Mouse (Mus musculus): ENCODE results near the gene Copz1. TPM values are rescaled to one million over a fixed set of nuclear protein-coding genes. Genes with fewer than 3 reads are reported as not detected.

Gene Copz1
- total RNA-seq, 2 experiments from 2014 or later, result 93.5 to 97.5 TPM

DNA sequence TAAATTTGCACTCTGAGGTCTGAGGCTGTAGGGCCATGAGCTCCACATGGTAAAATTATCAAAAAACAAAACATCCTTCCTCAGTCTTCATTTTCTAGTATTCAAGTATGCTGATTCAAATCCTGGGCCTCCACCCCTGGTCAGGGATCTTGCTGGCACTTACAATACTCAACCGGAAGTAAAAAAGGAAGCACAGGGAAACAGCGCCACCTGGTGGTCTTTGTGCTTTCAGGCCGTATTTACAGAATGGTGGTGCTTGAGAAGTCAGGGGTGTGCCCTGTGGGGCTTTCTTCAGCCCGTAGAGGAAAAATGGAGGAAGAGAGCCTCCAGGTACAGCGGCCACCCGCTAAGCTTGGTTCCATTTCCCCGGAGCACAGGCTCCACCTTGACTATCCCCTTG lies 34.6 kb downstream of the Copz1 start:
- DNase-seq (ENCODE audit: low spot score in 2 of 2), result peak; percentile 92 to 96

DNA sequence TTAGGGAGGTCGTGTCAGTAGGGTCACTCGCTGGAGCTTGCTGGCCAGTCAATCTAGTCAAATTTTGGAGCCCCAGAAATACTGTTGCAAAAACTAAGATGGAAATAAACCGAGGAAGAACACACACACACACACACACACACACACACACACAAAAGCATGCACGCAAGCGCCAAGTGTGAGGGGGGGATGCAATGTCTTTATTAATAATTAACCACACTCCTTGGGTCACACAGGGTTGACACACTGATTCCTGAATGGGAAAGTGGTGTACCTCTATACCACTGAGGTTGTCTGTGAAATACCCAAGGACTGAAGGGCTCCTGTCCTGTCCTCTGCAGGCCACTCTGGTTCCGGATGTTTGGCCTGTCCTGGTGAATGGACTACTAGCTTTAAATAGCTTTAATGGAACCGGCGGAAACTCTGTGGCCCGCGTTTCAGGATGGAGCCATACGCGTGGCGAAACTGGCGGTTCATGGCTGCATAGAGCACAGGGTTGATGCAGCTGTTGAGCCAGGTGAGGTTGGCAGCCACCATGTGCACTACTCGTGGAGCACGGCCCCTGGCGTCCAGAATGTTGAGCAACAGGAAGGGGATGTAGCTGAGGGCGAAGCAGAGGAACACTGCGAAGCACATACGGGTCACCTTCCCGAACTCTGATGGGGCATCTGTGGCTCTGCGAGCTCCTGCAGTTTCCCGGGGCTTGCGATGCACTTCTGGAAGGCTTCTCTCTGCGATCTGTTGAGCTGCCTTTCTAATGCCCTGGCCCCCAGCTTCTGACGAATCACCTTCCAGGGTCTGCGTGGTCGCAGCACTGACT lies 35.8 kb downstream of the Copz1 start:
- DNase-seq (ENCODE audit: low spot score in 2 of 2), result no peak

DNA sequence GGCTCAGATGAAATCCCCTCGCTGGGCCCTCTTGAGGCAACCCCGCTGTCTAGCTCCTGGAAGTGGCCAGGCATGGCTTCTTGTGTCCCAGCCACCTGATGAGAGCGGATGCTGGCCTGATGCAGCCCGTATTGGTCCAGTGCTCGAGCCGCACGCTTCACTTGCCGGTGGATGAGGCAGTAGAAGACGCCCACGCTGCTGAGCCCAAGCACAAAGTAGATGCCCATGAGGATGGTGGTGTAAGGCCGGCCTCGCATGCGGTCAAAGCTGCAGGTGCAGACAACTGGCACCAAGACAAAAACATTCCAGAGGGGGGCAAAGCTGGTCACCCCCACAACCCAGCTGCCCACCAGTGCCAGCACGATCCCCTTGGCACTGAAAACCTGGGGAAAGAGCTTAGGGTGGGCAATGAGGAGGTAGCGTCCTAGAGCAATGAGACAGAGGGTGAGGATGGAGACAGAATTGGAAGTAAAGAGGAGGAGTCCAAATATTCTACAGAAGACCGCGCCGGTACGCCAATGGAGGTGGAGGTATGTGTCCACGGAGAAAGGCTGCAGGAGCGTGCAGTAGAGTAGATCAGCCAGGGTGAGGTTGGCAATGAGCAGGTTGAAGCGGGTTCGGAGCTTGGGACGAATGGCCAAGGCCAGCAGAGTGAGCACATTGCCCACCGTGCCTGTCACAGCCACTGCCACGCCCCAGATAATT lies 36.5 kb downstream of the Copz1 start:
- no peak for DNase-seq (ENCODE audit: low spot score in 2 of 2)

DNA sequence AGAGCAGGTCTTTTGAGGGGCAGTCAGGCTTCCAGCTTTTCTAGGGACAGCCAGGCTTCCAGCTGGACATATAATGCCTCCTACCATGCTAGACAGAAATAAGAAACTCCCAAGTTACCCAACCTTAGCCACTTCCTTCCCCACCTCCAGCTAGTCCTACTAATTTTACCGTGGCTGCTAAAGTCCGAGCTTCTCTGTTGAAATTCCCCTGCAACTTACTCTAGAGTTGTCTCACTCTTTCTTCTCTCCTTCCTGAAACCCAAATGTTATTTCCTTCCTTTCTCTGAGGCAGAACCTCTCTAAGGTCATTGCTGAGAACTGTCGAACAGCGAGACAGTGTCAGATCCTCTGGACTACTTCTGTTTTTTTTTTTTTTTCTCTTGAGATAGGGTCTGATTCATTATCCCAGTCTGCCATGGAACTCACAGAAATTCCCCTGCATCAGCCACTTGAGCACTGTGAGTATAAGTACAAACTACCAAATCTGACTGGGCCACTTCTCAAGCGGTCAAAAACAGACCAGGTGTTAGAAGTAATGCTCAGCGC lies 37.9 kb downstream of the Copz1 start, which contains the start of gene Gpr84:
Gene Gpr84 (minus strand): TSS at position 248 of the 546 bp plus-strand sequence.
- DNase-seq (ENCODE audit: low spot score in 2 of 2), result no peak

DNA sequence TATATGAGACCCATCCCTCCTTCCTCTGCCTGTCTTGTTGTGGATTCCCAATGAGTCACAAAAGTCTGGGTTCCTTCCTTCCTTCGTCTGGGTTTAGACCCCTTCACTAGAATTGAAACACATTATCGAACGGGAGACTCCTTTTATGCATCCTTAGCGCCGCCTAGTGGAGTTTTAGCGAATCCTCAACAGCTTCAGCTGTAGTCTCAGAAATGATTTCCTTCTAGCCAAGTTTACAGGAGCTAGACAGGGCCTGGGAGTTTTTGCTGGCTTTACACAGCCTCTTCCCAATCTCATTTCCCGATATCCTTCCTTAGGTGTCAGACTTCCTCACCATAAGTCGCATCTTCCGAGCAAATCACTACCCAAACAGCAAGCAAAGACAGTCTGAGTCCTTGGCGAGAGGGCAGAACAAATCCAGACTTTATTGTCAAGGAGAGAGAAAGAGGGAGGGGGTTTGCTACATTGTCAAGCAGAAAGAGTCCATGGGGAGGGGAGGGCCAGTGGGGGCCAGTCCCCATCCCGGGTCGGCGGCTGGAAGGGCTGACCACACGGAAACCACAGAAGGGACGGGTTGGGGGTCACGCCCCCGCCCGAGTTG lies 41.1 kb downstream of the Copz1 start:
- DNase-seq (ENCODE audit: low spot score in 2 of 2), result peak in 1 of 2 experiments; percentile 61

DNA sequence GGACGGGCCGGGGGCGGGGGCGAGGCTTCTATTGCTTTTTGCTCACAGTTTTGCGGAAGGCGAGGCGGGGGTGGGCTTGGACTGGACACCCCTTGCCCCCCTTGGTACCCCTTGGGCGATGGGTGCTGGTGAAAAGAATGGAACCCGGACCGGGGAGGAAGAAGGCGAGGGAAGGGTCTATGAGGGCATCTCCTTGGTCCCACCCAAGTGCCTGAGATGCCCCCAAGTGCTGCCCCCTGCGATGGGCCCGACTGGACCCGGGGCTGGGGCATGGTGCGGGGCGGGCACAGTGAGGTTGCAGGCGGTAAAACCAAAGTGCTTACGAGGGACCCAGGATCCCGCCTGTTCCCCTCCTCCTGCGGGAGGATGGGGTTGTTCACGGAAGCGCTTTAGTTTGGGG lies 41.7 kb downstream of the Copz1 start:
- DNase-seq (ENCODE audit: low spot score in 2 of 2), result no peak

DNA sequence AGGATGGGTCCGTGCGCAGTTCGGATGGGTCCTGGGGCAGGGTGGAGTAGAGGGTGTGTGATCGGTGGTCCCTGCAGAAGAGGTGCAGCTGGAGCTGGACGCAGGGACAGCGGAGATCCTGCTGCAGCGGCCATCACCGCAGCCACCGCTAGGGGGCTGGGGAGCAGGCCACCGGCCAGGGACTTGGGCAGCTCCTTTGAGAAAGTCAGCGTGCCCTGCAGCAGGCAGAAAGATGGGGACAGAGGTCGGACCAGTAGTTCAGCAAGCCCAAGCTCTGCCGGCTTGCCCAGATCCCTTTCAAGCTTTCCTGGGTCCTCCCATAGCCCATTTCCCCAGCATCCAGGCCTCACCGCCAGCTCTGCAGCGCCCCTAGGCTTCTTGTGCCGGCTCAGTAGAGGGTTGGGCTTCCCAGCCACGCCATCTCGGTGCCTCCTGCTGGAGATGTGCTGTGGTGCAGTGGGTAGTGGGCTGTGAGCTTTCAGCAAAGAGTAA lies 42.5 kb downstream of the Copz1 start:
- peak; percentile 65 to 70 for DNase-seq (ENCODE audit: low spot score in 2 of 2)

DNA sequence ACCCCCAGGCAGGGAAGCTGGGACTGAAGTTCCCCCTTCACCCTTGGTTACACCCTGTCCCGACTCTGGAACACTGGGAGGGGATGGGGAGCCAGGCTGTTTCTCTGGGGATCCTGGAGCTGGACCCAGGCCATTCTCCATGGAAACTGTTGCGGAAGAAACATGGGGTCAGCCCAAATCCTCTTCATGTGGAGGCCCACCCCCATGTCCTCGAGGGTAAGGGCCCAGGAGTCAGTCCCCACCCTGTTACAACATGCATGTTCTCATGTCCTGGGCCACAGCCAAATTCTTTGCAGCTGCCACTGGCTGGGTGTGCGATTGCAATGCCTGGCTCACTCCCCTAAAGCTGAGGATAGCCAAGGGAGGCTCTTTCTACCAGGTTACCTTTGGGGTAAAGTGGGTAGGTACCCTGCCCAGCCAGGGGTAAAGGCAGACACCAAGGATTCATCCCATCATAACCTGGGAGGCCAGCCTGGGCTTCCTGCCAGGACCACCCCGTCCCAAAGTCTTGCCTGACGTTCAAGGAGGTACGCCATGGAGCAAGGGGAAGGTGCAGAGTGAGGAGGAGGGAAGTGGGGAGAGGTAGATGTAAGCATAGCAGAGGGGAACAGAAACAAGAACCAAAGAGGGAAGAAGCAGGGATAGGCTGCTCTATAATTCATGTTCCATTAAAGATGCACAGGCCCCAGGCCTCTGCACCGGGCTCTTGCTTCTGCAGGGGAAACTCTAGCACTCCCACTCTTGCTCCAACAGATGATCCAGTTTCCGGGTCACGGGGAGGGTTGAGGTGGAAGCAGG lies 43.7 kb downstream of the Copz1 start:
- DNase-seq (ENCODE audit: low spot score in 2 of 2), result no peak

DNA sequence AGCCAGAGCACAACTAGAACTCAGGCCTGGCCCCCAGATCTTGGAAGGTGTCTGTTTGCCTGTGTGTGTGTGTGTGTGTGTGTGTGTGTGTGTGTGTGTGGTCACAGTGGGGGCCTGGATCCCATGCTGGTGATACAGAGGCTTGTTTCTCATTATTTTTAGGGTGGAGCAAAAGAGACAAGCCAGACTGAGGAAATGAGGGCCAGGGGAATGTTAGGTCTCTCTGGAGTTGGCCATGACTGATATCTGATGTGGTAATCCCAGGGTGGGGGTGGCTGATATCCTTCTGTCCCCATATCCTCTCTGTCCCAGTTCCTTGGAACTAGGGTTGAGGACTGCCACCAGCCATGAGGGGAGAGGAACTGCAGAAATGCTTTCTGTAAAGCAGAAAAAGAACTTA lies 44.6 kb downstream of the Copz1 start:
- DNase-seq (ENCODE audit: low spot score in 2 of 2), result no peak

DNA sequence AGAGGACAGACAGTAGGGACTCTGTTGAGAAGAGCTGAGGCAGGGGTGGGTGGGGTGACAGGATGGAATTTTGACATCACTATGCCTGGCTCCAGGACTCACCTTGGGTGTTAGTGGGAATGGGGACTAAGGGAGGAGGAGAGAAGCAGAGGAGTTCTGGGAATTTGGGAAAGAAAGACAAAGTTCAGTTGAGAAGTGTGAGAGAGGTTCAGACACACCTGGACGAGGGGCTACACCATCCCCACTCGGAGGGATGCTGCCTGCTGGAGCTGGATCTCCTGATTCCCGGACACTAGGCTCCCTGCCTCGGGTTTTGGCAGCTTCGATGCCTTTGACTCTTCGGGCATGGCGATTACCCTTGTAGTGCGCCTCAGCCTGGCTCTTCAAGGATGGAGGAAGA lies 45.2 kb downstream of the Copz1 start:
- no peak for DNase-seq (ENCODE audit: low spot score in 2 of 2)

DNA sequence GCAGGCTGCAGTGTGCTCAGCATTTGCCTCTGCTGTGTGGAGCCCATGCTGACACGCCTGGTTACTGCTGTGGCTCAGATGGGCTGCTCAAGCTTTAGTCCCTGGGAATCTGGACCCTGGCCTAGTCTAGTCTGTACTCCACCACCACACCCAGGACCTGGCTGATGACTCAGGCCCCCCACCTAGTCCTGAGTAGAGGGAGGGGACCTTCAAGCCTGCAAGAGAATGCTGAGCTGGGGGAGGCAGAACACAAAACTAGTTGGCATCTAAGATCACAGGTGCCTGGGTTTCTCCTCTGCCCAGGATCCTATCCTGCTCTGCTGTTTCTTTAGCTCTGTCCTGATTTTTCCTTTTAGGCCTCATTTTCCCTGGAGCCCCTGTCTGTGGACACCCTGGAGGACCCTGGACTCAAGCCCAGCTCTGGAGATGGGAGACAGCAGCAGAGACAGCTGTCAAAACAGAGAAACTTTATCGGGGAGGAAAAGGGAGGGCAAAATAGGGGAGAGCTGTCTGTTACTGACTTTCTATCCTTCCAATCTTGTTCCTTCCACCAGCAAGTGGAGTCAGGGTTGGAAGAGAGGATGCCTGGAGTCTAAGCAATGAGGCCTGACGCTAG lies 45.8 kb downstream of the Copz1 start:
- no peak for DNase-seq (ENCODE audit: low spot score in 2 of 2)

DNA sequence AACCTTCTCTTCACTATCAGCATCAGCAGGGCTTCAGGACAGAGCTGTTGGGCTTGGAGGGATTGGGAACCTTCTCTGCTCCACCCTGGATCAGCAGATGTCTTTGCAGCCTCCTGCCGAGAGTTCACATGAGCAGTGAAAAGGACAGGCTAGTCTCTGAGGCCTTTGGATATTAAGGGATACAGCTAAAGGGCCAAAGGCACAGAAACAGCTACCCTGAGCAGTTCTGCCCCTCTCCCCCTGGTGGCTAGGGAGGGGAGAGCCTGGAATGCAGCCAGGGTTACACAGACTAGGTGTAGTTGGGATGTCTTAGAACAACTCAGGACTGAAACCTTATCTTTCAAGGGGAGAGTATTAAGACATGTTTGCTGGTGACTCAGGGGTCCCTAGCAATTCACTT lies 48.6 kb downstream of the Copz1 start:
- no peak for DNase-seq (ENCODE audit: low spot score in 2 of 2)

DNA sequence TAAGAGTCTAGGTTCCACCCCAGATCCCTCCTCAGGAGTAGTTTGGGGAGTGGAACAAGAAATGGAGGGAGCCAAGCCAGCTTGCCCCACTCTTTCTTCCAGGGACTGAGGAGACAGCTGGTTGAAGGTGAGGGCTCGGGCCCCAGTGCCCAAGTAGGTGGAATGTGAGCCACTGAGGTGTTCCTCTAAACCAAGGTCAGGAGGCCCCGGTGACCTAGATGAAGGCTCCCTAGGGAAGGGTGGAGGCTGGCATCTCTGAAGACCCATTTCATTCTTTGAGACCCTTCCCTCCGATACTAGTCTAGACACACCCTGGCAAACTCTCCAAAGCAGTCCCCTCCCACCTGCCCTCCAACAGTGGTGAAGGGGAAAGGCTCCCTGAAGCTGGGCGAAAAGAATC lies 49.9 kb downstream of the Copz1 start:
- no peak for DNase-seq (ENCODE audit: low spot score in 2 of 2)

DNA sequence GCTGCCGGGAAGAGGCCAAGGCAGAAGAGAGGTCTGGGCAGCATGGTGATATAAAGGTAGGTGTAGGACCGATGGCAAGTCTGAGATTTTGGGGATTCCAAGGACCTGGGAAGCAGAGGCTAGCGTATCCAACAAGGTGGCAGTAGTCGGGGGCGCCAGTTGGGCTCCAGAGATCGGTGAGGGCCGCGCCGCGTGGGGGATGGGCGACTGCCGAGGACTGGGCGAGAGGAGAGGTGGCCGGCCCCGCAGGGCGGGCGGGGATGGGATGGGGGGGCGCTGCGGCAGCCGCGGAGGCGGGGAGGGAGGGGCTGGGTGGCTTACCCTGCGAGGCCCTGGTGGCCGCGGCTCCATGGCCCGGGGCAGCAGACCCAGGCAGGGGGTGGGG lies 50.5 kb downstream of the Copz1 start:
- no peak for DNase-seq (ENCODE audit: low spot score in 2 of 2)

DNA sequence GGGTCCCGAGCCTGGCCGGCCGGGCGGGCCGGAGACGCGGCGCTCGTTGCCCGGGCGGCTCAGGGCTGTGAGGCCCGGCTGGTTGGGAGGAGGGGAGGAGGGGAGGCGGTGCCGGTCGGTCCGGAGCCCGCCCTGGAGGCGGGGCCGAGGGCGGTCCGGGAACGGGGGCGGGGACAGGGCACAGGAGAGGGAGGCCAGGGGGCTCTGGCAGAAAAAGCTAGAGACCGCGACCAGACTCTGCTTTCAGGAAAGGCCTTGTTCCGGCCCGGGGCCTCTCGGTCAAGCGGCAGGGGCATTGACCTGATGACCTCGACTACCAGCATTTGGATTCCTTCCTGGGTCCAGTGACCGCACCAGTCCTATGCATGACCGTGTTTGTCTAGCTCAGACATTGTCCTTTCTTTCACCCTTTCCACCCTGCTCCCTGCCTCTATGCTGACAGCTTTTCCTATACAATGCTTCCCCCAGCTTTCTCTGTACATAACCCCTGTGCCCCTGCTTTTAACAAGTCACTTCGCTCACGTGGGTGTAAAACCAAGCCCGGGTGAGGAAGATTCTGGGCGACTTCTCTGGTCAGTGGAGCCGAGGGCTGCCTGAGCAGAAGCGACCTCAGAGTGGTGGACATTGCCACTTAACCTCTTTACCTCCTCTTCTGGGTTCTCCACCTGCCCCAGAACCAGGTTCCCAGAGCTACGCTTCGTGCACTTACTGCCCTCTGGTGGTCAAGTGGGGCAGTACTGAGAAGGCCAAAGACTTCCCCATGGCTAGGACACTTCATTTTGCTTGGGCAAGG lies 51.1 kb downstream of the Copz1 start:
- DNase-seq (ENCODE audit: low spot score in 2 of 2), result peak; percentile 76 to 78

DNA sequence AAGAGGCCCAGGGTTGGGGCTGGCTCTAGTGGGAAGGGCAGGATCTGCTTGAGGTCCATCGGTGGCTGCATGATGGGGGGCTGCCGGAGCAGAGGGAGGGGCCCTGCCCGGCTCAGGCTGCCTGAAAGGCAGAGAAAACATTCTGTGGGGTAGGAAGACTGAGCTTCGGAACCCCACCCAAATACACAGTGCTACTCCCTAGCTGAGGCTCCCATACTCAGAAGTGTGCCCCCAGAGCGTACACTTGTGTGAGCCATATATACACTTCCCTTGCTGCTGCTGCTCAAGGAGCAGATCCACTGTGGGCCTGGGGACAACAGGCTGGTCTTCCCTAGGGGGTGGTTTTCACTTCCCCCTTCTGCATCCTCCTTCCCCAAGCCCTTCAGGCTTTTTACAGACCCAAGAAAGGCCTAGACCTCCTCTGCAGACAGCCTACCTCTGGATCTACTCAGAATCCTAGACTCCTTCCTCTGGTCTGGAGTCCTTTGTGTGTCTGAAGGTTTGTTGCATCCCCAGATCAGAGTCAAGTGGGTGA lies 60.6 kb downstream of the Copz1 start:
- no peak for DNase-seq (ENCODE audit: low spot score in 2 of 2)

DNA sequence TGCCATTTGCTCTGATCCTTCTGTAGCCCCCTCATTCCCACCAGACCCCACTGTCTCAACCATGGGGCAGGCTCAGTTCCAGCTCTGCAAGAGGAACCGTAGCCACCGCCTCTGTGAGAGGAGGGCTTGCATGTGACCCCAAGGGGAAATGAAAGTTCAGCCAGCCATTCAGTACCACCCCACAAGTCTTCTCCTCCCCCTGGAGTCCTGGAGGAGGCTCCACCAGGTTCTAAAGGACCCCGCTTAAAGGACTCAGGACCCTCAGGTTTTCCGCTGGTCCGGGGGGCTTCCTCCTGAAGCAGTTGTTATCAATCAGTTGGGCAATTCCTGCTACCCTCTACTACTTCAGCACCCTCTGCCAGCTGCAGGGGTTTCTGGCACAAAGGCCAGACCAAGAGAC lies 61.2 kb downstream of the Copz1 start:
- DNase-seq (ENCODE audit: low spot score in 2 of 2), result no peak

DNA sequence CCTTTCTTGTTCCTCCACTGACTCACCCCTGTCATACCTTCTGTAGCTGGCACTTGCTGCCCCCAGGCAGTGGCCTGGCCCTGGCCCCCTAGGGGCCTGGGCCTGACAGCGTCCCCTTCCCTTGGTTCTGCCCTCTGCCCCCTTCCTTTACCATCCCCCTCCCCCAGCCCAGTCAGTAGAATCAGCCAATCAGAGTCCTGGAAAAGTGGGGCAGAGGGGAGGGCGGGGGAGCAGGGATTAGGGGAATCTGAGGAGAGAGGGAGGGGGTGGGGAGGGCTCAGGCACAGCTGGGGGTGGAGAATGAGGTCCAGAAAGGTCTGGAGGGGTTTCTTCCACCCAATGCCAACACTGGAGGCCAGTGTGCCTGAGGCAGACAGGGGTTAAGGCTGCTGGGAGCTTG lies 61.7 kb downstream of the Copz1 start:
- no peak for DNase-seq (ENCODE audit: low spot score in 2 of 2)

DNA sequence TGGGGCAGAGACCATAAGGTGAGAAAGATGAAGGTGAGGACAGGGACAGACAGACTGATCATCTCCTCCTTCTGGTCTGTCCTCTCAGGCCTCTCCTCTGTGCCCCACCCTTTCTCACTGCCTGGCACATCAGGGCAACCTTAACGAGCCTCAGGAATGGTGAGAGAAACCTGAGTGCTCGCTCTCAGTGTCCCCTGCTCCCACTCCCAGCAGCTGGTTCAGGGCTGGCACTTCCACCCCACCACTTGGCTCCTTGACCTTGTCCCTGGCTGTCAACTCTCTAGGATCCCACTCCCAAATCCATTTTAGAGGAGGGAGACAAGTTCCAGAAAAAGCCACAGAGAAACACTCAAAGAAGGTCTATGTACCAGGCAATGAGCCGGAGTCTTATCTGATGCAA lies 62.5 kb downstream of the Copz1 start:
- no peak for DNase-seq (ENCODE audit: low spot score in 2 of 2)
